Mouse (Mus musculus): ENCODE data around the gene Atrnl1.

DNA sequence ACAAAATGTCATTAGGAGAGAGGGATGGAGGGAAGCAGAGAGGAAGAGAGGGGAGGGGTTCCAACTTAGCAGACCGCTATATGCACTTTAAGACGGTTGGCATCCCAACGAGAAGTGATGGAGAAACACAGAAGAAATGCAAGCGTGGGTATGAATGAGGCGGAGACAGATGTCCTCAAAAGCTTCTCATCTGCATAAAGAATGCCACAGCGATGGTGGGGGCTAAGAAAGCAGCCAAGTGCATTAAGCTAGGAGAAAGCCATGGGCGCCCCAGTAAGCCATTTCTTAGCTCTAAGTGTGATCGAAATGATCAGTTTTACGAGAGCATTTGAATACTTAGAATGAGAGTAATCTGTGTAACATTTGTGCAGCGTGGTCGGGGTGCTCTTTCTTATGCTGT, 157.8 kb downstream of the Atrnl1 start:
- no peak for TF ChIP-seq CTCF (IDR thresholded peaks at IDR 0.05; ENCODE audit: extremely low read depth, insufficient read length, insufficient replicate concordance, low read depth, low read length)
- no peak for TF ChIP-seq POLR2A (IDR thresholded peaks at IDR 0.05; ENCODE audit: low read depth, low read length)

All from small intestine, adult 2 months (tissue).